Comparison of ENCODE assay signal across 27 mouse cellular contexts in genomic region chr7:139937138-139937537, GRCm38 (mm10). TPM values are rescaled to one million over a fixed set of nuclear protein-coding genes. Genes with fewer than 3 reads are reported as not detected.
DNase-seq lines count a peak whose midpoint lies in the region; ATAC-seq and TF ChIP-seq lines count a peak whose summit lies in the region.
"Had no signal": no experiment of that assay in that cellular context is flagged by ENCODE, and none has a peak within 500 bp of the region (broad histone marks: within the 10 kb centered on the region; RNA-seq: fewer than 3 reads in every experiment).

No protein-coding gene starts in this region.

- 67% methylated on average over 3 of the region's 3 CpGs for WGBS in intestine, embryonic 14.5 days
- 46% methylated on average over 3 of the region's 3 CpGs for WGBS in stomach, embryonic 15.5 days
- 77% methylated on average over 3 of the region's 3 CpGs for WGBS in forebrain, embryonic 10.5 days
- 73% methylated on average over 3 of the region's 3 CpGs for WGBS in liver, postnatal 0 days (ENCODE audit: insufficient replicate concordance)
- WGBS in midbrain, postnatal 0 days: 87% methylated on average over 3 of the region's 3 CpGs

- H3K27me3 ChIP-seq in CH12.LX (replicated peaks): no peaks in the 10 kb centered on the region
- peaks cover 10% of the 10 kb centered on the region for H3K27me3 ChIP-seq in intestine, embryonic 14.5 days (replicated peaks; ENCODE audit: control insufficient read depth, insufficient read depth, low read length)
- H3K27me3 ChIP-seq in stomach, embryonic 15.5 days (replicated peaks): peaks cover 3% of the 10 kb centered on the region
- H3K27me3 ChIP-seq in forebrain, embryonic 10.5 days (ENCODE audit: poor library complexity, severe bottlenecking): peaks cover 56% of the 10 kb centered on the region
- peaks cover 9% of the 10 kb centered on the region for H3K27me3 ChIP-seq in liver, postnatal 0 days (ENCODE audit: insufficient read depth, low read length)
- peaks cover 7% of the 10 kb centered on the region for H3K27me3 ChIP-seq in midbrain, postnatal 0 days (ENCODE audit: insufficient read depth, low read length)

- dilution Hi-C loops in CH12.LX (cut with MboI; ENCODE audit: extremely low pct_ligation_motif_present, extremely low pct_unique_long_range_greater_than_20kb, low sequenced_read_pairs): no loop called here

- H3K9ac ChIP-seq in CH12.LX (ENCODE audit: insufficient read depth, low read depth) (peak overlapping the region; percentile 20), ES-E14 (ENCODE audit: insufficient read depth, low read depth, low read length, poor library complexity, severe bottlenecking) (no peak overlapping the region)
- no peak overlapping the region for H3K9ac ChIP-seq in intestine, embryonic 14.5 days (ENCODE audit: low read length)
- H3K9ac ChIP-seq in stomach, embryonic 15.5 days: no peak overlapping the region
- no peak overlapping the region for H3K9ac ChIP-seq in liver, postnatal 0 days (replicated peaks)
- H3K9ac ChIP-seq in midbrain, postnatal 0 days (replicated peaks; ENCODE audit: low read length, poor library complexity, severe bottlenecking): no peak overlapping the region
- H3K9ac ChIP-seq: embryonic facial prominence, embryonic 12.5 days; forebrain, embryonic 13.5 days; hindbrain, embryonic 13.5 days had no signal

- peak overlapping the region; percentile 63 for H3K4me2 ChIP-seq in CH12.LX (ENCODE audit: insufficient read depth, low read depth, poor library complexity, severe bottlenecking)
- H3K4me2 ChIP-seq in intestine, embryonic 14.5 days (ENCODE audit: low read length): no peak overlapping the region
- no peak overlapping the region for H3K4me2 ChIP-seq in stomach, embryonic 15.5 days
- no peak overlapping the region for H3K4me2 ChIP-seq in liver, postnatal 0 days (ENCODE audit: low read depth, low read length)
- no peak overlapping the region for H3K4me2 ChIP-seq in midbrain, postnatal 0 days (ENCODE audit: low read depth, low read length, poor library complexity, severe bottlenecking)
- H3K4me2 ChIP-seq: embryonic facial prominence, embryonic 12.5 days; forebrain, embryonic 13.5 days; hindbrain, embryonic 13.5 days had no signal

- H3K36me3 ChIP-seq in CH12.LX (replicated peaks in 1 of 2; ENCODE audit: control insufficient read depth in 1 of 2, insufficient read depth in 1 of 2, low read length in 1 of 2) (peaks cover 3 to 35% of the 10 kb centered on the region in 2 experiments), ES-E14 (ENCODE audit: control insufficient read depth, insufficient read depth, low read length, poor library complexity, severe bottlenecking) (no peaks in the 10 kb centered on the region)
- no peaks in the 10 kb centered on the region for H3K36me3 ChIP-seq in intestine, embryonic 14.5 days (ENCODE audit: control insufficient read depth, insufficient read depth, low read length)
- H3K36me3 ChIP-seq in stomach, embryonic 15.5 days: no peaks in the 10 kb centered on the region
- no peaks in the 10 kb centered on the region for H3K36me3 ChIP-seq in forebrain, embryonic 10.5 days (replicated peaks)
- no peaks in the 10 kb centered on the region for H3K36me3 ChIP-seq in liver, postnatal 0 days (replicated peaks; ENCODE audit: insufficient read depth, low read length)
- peaks cover 27% of the 10 kb centered on the region for H3K36me3 ChIP-seq in midbrain, postnatal 0 days (ENCODE audit: insufficient read depth, low read length)
- H3K36me3 ChIP-seq: embryonic facial prominence, embryonic 12.5 days; heart, embryonic 10.5 days had no signal

- in situ Hi-C loops in CH12.LX (cut with MboI; ENCODE audit: low pct_ligation_motif_present, low pct_unique_long_range_greater_than_20kb, low sequenced_read_pairs): no loop called here
- in situ Hi-C loops in ES-E14 (cut with MboI; ENCODE audit: low sequenced_read_pairs in 2 of 2, unreplicated experiment in 2 of 2): no loop called here

- peaks cover 11 to 86% of the 10 kb centered on the region in 2 experiments for H3K4me1 ChIP-seq in CH12.LX (ENCODE audit: control insufficient read depth in 1 of 2, insufficient read depth in 2 of 2)
- H3K4me1 ChIP-seq in ES-E14 (ENCODE audit: control insufficient read depth in 2 of 2, insufficient read depth in 2 of 2, low read length in 2 of 2, poor library complexity in 1 of 2): peaks cover 3 to 29% of the 10 kb centered on the region in 2 experiments; a peak in 3 of 4 replicates
- no peaks in the 10 kb centered on the region for H3K4me1 ChIP-seq in intestine, embryonic 14.5 days (replicated peaks; ENCODE audit: control insufficient read depth, insufficient read depth, low read length)
- no peaks in the 10 kb centered on the region for H3K4me1 ChIP-seq in stomach, embryonic 15.5 days
- H3K4me1 ChIP-seq in forebrain, embryonic 10.5 days: no peaks in the 10 kb centered on the region
- H3K4me1 ChIP-seq in liver, postnatal 0 days (ENCODE audit: insufficient read depth): no peaks in the 10 kb centered on the region
- no peaks in the 10 kb centered on the region for H3K4me1 ChIP-seq in midbrain, postnatal 0 days (ENCODE audit: insufficient read depth, low read length)
- H3K4me1 ChIP-seq: embryonic facial prominence, embryonic 12.5 days; forebrain, embryonic 13.5 days; heart, embryonic 10.5 days; hindbrain, embryonic 13.5 days had no signal

- no peak for TF ChIP-seq EP300 in CH12.LX (IDR thresholded peaks at IDR 0.05; ENCODE audit: low read length)
- no peak for TF ChIP-seq EP300 in liver, postnatal 0 days (IDR thresholded peaks at IDR 0.05; ENCODE audit: low read depth)

- TF ChIP-seq RAD21 in CH12.LX (IDR thresholded peaks at IDR 0.05; ENCODE audit: low read depth, low read length): no peak

- 0 out of 2 replicates have a peak, but pooled peaks have one; percentile 32 for ATAC-seq in intestine, embryonic 14.5 days (replicated peaks; ENCODE audit: low FRiP score, low TSS enrichment, low read depth)
- peak; percentile 70; the same call in 1 of the 2 replicates for ATAC-seq in stomach, embryonic 15.5 days (ENCODE audit: insufficient read depth, low FRiP score, low read depth)
- ATAC-seq in liver, postnatal 0 days: no peak
- ATAC-seq in midbrain, postnatal 0 days (ENCODE audit: low FRiP score): no peak
- ATAC-seq: forebrain, embryonic 13.5 days; hindbrain, postnatal 0 days had no signal

- no peak for TF ChIP-seq POLR2A in CH12.LX (IDR thresholded peaks at IDR 0.05; ENCODE audit: low read depth, low read length)

- H3K4me3 ChIP-seq in CH12.LX (replicated peaks in 1 of 3; ENCODE audit: low read depth in 2 of 3, low read length in 2 of 3, poor library complexity in 1 of 3): peak overlapping the region; percentile 1 to 37 (median 7)
- peak overlapping the region in 1 of 2 experiments; percentile 14; a peak in 1 of 4 replicates for H3K4me3 ChIP-seq in ES-E14 (ENCODE audit: insufficient read depth in 1 of 2, low read depth in 1 of 2, low read length in 2 of 2, poor library complexity in 1 of 2, severe bottlenecking in 1 of 2)
- H3K4me3 ChIP-seq in intestine, embryonic 14.5 days (ENCODE audit: low read depth, low read length): no peak overlapping the region
- no peak overlapping the region for H3K4me3 ChIP-seq in stomach, embryonic 15.5 days (replicated peaks)
- H3K4me3 ChIP-seq in forebrain, embryonic 10.5 days: no peak overlapping the region
- no peak overlapping the region for H3K4me3 ChIP-seq in liver, postnatal 0 days (ENCODE audit: low read depth, low read length)
- no peak overlapping the region for H3K4me3 ChIP-seq in midbrain, postnatal 0 days (ENCODE audit: low read depth, low read length)
- H3K4me3 ChIP-seq: embryonic facial prominence, embryonic 12.5 days; forebrain, embryonic 13.5 days; heart, embryonic 10.5 days; hindbrain, embryonic 13.5 days had no signal

- TF ChIP-seq CTCF in CH12.LX (conservative IDR thresholded peaks at IDR 0.05 in 1 of 2, IDR thresholded peaks at IDR 0.05 in 1 of 2; ENCODE audit: low read depth in 2 of 2, low read length in 2 of 2): no peak
- TF ChIP-seq CTCF in liver, postnatal 0 days (IDR thresholded peaks at IDR 0.05; ENCODE audit: low read depth): no peak
- TF ChIP-seq CTCF in midbrain, postnatal 0 days (IDR thresholded peaks at IDR 0.05): no peak

- peak overlapping the region; percentile 21; the same call in 1 of the 2 replicates for H3K27ac ChIP-seq in CH12.LX (ENCODE audit: insufficient read depth, low read depth)
- peak overlapping the region; percentile 63 for H3K27ac ChIP-seq in ES-E14 (ENCODE audit: insufficient read depth, low read depth, low read length, poor library complexity, severe bottlenecking)
- H3K27ac ChIP-seq in intestine, embryonic 14.5 days (ENCODE audit: low read depth): no peak overlapping the region
- H3K27ac ChIP-seq in stomach, embryonic 15.5 days: no peak overlapping the region
- no peak overlapping the region for H3K27ac ChIP-seq in forebrain, embryonic 10.5 days
- no peak overlapping the region for H3K27ac ChIP-seq in liver, postnatal 0 days (ENCODE audit: low read depth)
- no peak overlapping the region for H3K27ac ChIP-seq in midbrain, postnatal 0 days (ENCODE audit: low read depth, low read length)
- H3K27ac ChIP-seq: embryonic facial prominence, embryonic 12.5 days; forebrain, embryonic 13.5 days; heart, embryonic 10.5 days; hindbrain, embryonic 13.5 days; hindbrain, postnatal 0 days had no signal

- no peaks in the 10 kb centered on the region for H3K9me3 ChIP-seq in CH12.LX (replicated peaks; ENCODE audit: low read length)
- H3K9me3 ChIP-seq in ES-E14 (ENCODE audit: control insufficient read depth, insufficient read depth, low read depth, low read length): no peaks in the 10 kb centered on the region
- no peaks in the 10 kb centered on the region for H3K9me3 ChIP-seq in intestine, embryonic 14.5 days (ENCODE audit: control insufficient read depth, low read length)
- H3K9me3 ChIP-seq in stomach, embryonic 15.5 days: no peaks in the 10 kb centered on the region
- H3K9me3 ChIP-seq in forebrain, embryonic 10.5 days: no peaks in the 10 kb centered on the region
- H3K9me3 ChIP-seq in liver, postnatal 0 days (ENCODE audit: low read length): no peaks in the 10 kb centered on the region
- H3K9me3 ChIP-seq in midbrain, postnatal 0 days (ENCODE audit: low read length): no peaks in the 10 kb centered on the region
- H3K9me3 ChIP-seq: embryonic facial prominence, embryonic 12.5 days; forebrain, embryonic 13.5 days; heart, embryonic 10.5 days; hindbrain, embryonic 13.5 days had no signal

- H3K79me2 ChIP-seq in CH12.LX (replicated peaks; ENCODE audit: control insufficient read depth, extremely low read depth, insufficient read depth, poor library complexity, severe bottlenecking): no peaks in the 10 kb centered on the region

- DNase-seq in CH12.LX (ENCODE audit: extremely low read depth): no peak
- DNase-seq in ES-E14 (ENCODE audit: low read depth, low spot score): no peak
- DNase-seq in intestine, embryonic 14.5 days (ENCODE audit: low spot score): no peak
- no peak for DNase-seq in testis, postnatal 14 days (ENCODE audit: low spot score)
- no peak for DNase-seq in forebrain, embryonic 10.5 days (ENCODE audit: extremely low spot score, low spot score)
- no peak for DNase-seq in liver, postnatal 0 days
- DNase-seq in midbrain, postnatal 0 days (ENCODE audit: low spot score): no peak
- DNase-seq: adrenal gland, adult 2 months; adrenal gland, postnatal 36 days; cerebellum, adult 11 months; cerebellum, adult 8-10 months; cerebellum, postnatal 25 days; gastrocnemius, postnatal 36 days; heart, adult 18-20 months; heart, postnatal 10 days; heart, postnatal 4 days; kidney, adult 11 months had no signal

RNA-seq across cellular contexts. Expression of gene Utf1, which starts 6.5 kb away (rescaled TPM):
- total RNA-seq in CH12.LX (2012; rRNA removed) (not detected in 2 replicates), CH12.LX (2014; rRNA removed) (not detected in 2 replicates), ES-E14 (2012; rRNA removed) (147 and 174 TPM in 2 replicates)
- not detected in 2 replicates for polyA plus RNA-seq in CH12.LX (2012; ENCODE audit: insufficient read length, low read depth)
- polyA plus RNA-seq in intestine, embryonic 14.5 days (2014; fragmentation: Nextera tagmentation; extraction: Ambion mirVana): not detected in 2 replicates
- polyA plus RNA-seq in stomach, embryonic 15.5 days (2015; fragmentation: Nextera tagmentation; extraction: Ambion mirVana): 0.10 TPM in 1 of 2 replicates, not detected in the other
- 0.25 TPM in 1 of 2 replicates, not detected in the other for polyA plus RNA-seq in forebrain, embryonic 10.5 days (2016; fragmentation: Nextera tagmentation; extraction: Ambion mirVana)
- polyA plus RNA-seq in liver, postnatal 0 days (2015; fragmentation: Nextera tagmentation; extraction: Ambion mirVana): not detected in 2 replicates
- not detected in 2 replicates for total RNA-seq in midbrain, postnatal 0 days (2014; rRNA removed)
- polyA plus RNA-seq in midbrain, postnatal 0 days (2015; fragmentation: Nextera tagmentation; extraction: Ambion mirVana): not detected in 2 replicates
- total RNA-seq: adrenal gland, adult 2 months; adrenal gland, postnatal 36 days; gastrocnemius, adult 8-10 months; gastrocnemius, postnatal 36 days; heart, adult 18-20 months; heart, postnatal 10 days; heart, postnatal 4 days; hindbrain, postnatal 0 days; MEL had no signal
- polyA plus RNA-seq: C2C12; forebrain, embryonic 13.5 days; heart, embryonic 14.5 days; hindbrain, embryonic 13.5 days; hindbrain, postnatal 0 days had no signal

RNA-seq across cellular contexts. Expression of gene 6430531B16Rik, which starts 41.4 kb away (rescaled TPM):
- 0.13 and 0.38 TPM in 2 replicates for total RNA-seq in CH12.LX (2012; rRNA removed)
- not detected in 2 replicates for total RNA-seq in CH12.LX (2014; rRNA removed)
- 0.21 and 0.33 TPM in 2 replicates for polyA plus RNA-seq in CH12.LX (2012; ENCODE audit: insufficient read length, low read depth)
- total RNA-seq in ES-E14 (2012; rRNA removed): 1.8 TPM in 2 replicates
- 0.48 TPM in 1 of 2 replicates, not detected in the other for polyA plus RNA-seq in intestine, embryonic 14.5 days (2014; fragmentation: Nextera tagmentation; extraction: Ambion mirVana)
- 0.21 and 0.45 TPM in 2 replicates for polyA plus RNA-seq in stomach, embryonic 15.5 days (2015; fragmentation: Nextera tagmentation; extraction: Ambion mirVana)
- 0.67 and 0.91 TPM in 2 replicates for polyA plus RNA-seq in forebrain, embryonic 10.5 days (2016; fragmentation: Nextera tagmentation; extraction: Ambion mirVana)
- not detected in 2 replicates for polyA plus RNA-seq in liver, postnatal 0 days (2015; fragmentation: Nextera tagmentation; extraction: Ambion mirVana)
- 1.0 and 1.6 TPM in 2 replicates for total RNA-seq in midbrain, postnatal 0 days (2014; rRNA removed)
- 1.5 and 1.6 TPM in 2 replicates for polyA plus RNA-seq in midbrain, postnatal 0 days (2015; fragmentation: Nextera tagmentation; extraction: Ambion mirVana)
- total RNA-seq: adrenal gland, adult 2 months; adrenal gland, postnatal 36 days; gastrocnemius, adult 8-10 months; gastrocnemius, postnatal 36 days; heart, adult 18-20 months; heart, postnatal 10 days; heart, postnatal 4 days; MEL had no signal
- polyA plus RNA-seq: heart, embryonic 14.5 days had no signal

RNA-seq across cellular contexts. Expression of gene Kndc1, which starts 42.6 kb away (rescaled TPM):
- total RNA-seq in CH12.LX (2012; rRNA removed) (2.7 and 4.0 TPM in 2 replicates), CH12.LX (2014; rRNA removed) (2.0 and 2.3 TPM in 2 replicates), ES-E14 (2012; rRNA removed) (2.3 and 5.3 TPM in 2 replicates)
- polyA plus RNA-seq in CH12.LX (2012; ENCODE audit: insufficient read length, low read depth): 4.6 and 5.0 TPM in 2 replicates
- polyA plus RNA-seq in intestine, embryonic 14.5 days (2014; fragmentation: Nextera tagmentation; extraction: Ambion mirVana): 0.20 and 0.55 TPM in 2 replicates
- polyA plus RNA-seq in stomach, embryonic 15.5 days (2015; fragmentation: Nextera tagmentation; extraction: Ambion mirVana): 0.14 and 0.34 TPM in 2 replicates
- polyA plus RNA-seq in forebrain, embryonic 10.5 days (2016; fragmentation: Nextera tagmentation; extraction: Ambion mirVana): 0.26 and 0.33 TPM in 2 replicates
- not detected in 2 replicates for polyA plus RNA-seq in liver, postnatal 0 days (2015; fragmentation: Nextera tagmentation; extraction: Ambion mirVana)
- total RNA-seq in midbrain, postnatal 0 days (2014; rRNA removed): 71.5 and 80.6 TPM in 2 replicates
- 20.2 and 22.4 TPM in 2 replicates for polyA plus RNA-seq in midbrain, postnatal 0 days (2015; fragmentation: Nextera tagmentation; extraction: Ambion mirVana)
- total RNA-seq: gastrocnemius, postnatal 36 days; heart, postnatal 10 days; MEL had no signal
- polyA plus RNA-seq: C2C12 had no signal

RNA-seq across cellular contexts. Expression of gene Adam8, which starts 55.2 kb away (rescaled TPM):
- total RNA-seq in CH12.LX (2012; rRNA removed) (61.4 and 63.7 TPM in 2 replicates), CH12.LX (2014; rRNA removed) (46.5 and 51.0 TPM in 2 replicates), ES-E14 (2012; rRNA removed) (7.6 and 8.3 TPM in 2 replicates)
- 43.7 and 46.3 TPM in 2 replicates for polyA plus RNA-seq in CH12.LX (2012; ENCODE audit: insufficient read length, low read depth)
- 1.6 and 2.1 TPM in 2 replicates for polyA plus RNA-seq in intestine, embryonic 14.5 days (2014; fragmentation: Nextera tagmentation; extraction: Ambion mirVana)
- 2.5 and 2.7 TPM in 2 replicates for polyA plus RNA-seq in stomach, embryonic 15.5 days (2015; fragmentation: Nextera tagmentation; extraction: Ambion mirVana)
- 1.6 and 2.4 TPM in 2 replicates for polyA plus RNA-seq in forebrain, embryonic 10.5 days (2016; fragmentation: Nextera tagmentation; extraction: Ambion mirVana)
- polyA plus RNA-seq in liver, postnatal 0 days (2015; fragmentation: Nextera tagmentation; extraction: Ambion mirVana): 1.2 and 1.8 TPM in 2 replicates
- total RNA-seq in midbrain, postnatal 0 days (2014; rRNA removed): 1.2 and 2.7 TPM in 2 replicates
- 0.42 and 0.53 TPM in 2 replicates for polyA plus RNA-seq in midbrain, postnatal 0 days (2015; fragmentation: Nextera tagmentation; extraction: Ambion mirVana)

Comparison
In these comparisons a context has a peak if more than half of its experiments do, and no peak if none do; other contexts are left out.
1. H3K27ac ChIP-seq: peak in CH12.LX (single experiment) and ES-E14 (single experiment); none in intestine, embryonic 14.5 days (single experiment), stomach, embryonic 15.5 days (single experiment), forebrain, embryonic 10.5 days (single experiment), liver, postnatal 0 days (single experiment) and midbrain, postnatal 0 days (single experiment).
2. H3K4me3 ChIP-seq: peak in CH12.LX (3 of 3); none in intestine, embryonic 14.5 days (single experiment), stomach, embryonic 15.5 days (single experiment), forebrain, embryonic 10.5 days (single experiment), liver, postnatal 0 days (single experiment) and midbrain, postnatal 0 days (single experiment).
3. ATAC-seq: peak in intestine, embryonic 14.5 days (single experiment) and stomach, embryonic 15.5 days (single experiment); none in liver, postnatal 0 days (single experiment) and midbrain, postnatal 0 days (single experiment).